Mouse (Mus musculus) CH12.LX (cell line): Measurements from ENCODE around the gene Hsd3b7.

Source experiments
- CTCF ChIP-seq, 2 experiments: IDR thresholded peaks in 1 of 2; conservative IDR thresholded peaks in 1 of 2; 2 replicates each; pipeline ENCODE4 v1.5.1; 2011 to 2012; ENCODE audit warnings: low read depth in 2 of 2, low read length in 2 of 2, improper control_type of control experiment in 1 of 2, inconsistent platforms in 1 of 2, mild to moderate bottlenecking in 1 of 2, moderate library complexity in 1 of 2
- POLR2A ChIP-seq: IDR thresholded peaks from 2 replicates; pipeline ENCODE4 v1.6.1; 2011; ENCODE audit warnings: low read depth, mild to moderate bottlenecking, improper control_type of control experiment, low read length
- SIN3A ChIP-seq: IDR thresholded peaks from 2 replicates; pipeline ENCODE4 v1.6.1; 2012; ENCODE audit warnings: low read length, improper control_type of control experiment, inconsistent platforms
- UBTF ChIP-seq: IDR thresholded peaks from 2 replicates; pipeline ENCODE4 v1.6.1; 2012; ENCODE audit warnings: low read depth, mild to moderate bottlenecking, inconsistent platforms, low read length, improper control_type of control experiment, moderate library complexity

GRCm38 (mm10) chr7:127811240-127811639 lies 10.8 kb downstream of the Hsd3b7 start:
- TF ChIP-seq UBTF = no peak
- no peak for TF ChIP-seq CTCF (conservative IDR thresholded peaks at IDR 0.05 in 1 of 2, IDR thresholded peaks at IDR 0.05 in 1 of 2; ENCODE audit: low read depth in 2 of 2, low read length in 2 of 2)
- TF ChIP-seq SIN3A = no peak
- no peak for TF ChIP-seq POLR2A
